Mouse (Mus musculus) spleen, postnatal 4 days (tissue): ENCODE data around the gene Hoxc11.

ENCODE experiments used
- DNase-seq, 2 experiments: peaks; one replicate each; pipeline ENCODE4 v3.0.0; 2022; ENCODE audit warnings: low spot score in 2 of 2

Gene Hoxc11

DNA sequence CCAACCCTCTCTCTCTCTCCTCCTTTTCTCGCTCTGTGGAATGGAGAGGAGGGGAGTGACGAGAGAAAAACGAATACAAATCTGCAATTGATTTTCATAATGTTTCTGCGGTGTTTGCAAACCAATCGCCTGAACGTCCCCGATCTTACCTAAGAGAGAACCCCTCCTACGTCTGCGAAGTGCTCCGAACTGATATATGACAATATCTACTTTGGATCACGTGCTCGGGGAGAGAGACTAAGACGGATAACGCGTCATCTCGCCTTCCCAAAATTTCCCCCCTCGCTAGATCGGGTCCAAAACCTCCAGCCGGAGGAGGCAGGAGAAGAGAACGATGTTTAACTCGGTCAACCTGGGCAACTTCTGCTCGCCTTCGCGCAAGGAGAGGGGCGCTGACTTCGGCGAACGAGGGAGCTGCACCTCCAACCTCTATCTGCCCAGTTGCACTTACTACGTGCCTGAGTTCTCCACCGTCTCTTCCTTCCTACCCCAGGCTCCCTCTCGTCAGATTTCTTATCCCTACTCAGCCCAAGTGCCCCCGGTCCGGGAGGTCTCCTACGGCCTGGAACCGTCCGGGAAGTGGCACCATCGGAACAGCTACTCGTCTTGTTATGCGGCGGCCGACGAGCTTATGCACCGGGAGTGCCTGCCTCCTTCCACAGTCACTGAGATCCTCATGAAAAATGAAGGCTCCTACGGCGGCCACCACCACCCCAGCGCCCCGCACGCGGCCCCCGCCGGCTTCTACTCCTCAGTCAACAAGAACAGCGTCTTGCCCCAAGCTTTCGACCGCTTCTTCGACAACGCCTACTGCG is at the start of gene Hoxc11:
Gene Hoxc11 (plus strand): TSS at position 236 of the 815 bp plus-strand sequence.
- DNase-seq = no peak

- DNase-seq = no peak
These were observed 49.3 kb upstream of the Hoxc11 start for GRCm38 (mm10) chr15:102904946-102905345.

- no peak for DNase-seq
These were observed 44.7 kb upstream of the Hoxc11 start for GRCm38 (mm10) chr15:102909536-102909935.

- no peak for DNase-seq
These were observed 44.2 kb upstream of the Hoxc11 start for GRCm38 (mm10) chr15:102910038-102910437.

GRCm38 (mm10) chr15:102910496-102911095 is 43.6 kb upstream of the Hoxc11 start:
- no peak for DNase-seq

- no peak for DNase-seq
These were observed 41.1 kb upstream of the Hoxc11 start for GRCm38 (mm10) chr15:102913038-102913585.

DNA sequence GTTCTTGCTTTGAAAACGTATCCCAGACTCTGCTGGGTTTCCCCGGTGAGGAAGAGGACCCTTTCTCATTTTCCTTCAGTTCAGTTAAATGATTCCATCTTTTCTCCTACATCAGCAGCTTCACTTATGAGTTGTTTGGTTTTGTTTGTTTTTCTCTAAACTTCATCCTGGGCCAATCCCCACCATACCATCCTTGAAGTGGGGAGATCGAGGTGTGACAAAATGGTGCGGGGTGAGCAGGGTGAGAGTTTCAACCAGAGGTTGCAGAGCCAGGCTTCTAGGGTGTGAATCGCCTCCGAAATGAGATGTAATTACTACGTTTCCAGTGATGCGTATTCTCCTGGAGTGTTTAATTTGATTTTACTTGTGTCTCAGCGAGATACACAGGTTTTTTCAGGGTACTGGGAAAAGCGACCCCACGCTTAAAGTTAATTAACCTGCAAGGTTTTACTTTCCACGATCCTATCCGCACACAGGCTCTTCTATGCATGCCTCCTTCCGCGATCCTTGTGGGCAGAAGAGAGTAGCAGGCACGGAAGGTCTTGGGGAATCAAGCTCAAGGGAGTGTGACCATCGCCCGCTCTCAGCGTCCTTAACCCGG is 36.2 kb upstream of the Hoxc11 start:
- DNase-seq = no peak

DNA sequence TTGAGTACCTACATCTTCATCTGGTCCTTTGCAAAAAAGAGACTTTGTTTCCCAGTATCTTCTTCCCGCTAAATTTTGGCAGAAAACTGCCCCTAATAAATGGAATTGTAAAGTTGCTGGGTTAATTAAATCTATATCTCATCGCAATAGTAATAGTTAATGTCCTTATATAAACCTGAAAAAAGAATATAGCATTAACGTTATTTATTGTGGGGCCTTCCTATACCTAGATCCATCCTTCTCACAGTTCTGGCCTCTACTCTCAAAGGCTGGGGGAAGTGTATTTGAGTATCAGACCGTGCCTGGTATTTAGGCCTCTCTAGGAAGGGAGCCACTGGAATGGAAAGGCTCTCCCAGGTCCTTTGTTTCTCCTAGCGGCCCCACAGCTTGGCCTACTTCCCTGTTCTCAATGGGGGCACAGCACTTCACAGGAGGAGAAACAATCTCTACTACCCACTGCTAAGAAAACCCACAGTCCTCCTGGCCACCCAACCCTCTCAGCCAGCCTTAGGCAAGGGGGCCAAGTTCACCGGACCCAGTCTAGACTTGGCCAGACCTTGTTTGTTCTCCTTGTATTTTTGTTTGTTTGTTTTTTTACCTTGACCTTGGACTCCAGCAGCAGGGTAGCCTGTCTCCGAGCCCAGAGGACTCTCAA is 35.5 kb upstream of the Hoxc11 start:
- DNase-seq = no peak

DNA sequence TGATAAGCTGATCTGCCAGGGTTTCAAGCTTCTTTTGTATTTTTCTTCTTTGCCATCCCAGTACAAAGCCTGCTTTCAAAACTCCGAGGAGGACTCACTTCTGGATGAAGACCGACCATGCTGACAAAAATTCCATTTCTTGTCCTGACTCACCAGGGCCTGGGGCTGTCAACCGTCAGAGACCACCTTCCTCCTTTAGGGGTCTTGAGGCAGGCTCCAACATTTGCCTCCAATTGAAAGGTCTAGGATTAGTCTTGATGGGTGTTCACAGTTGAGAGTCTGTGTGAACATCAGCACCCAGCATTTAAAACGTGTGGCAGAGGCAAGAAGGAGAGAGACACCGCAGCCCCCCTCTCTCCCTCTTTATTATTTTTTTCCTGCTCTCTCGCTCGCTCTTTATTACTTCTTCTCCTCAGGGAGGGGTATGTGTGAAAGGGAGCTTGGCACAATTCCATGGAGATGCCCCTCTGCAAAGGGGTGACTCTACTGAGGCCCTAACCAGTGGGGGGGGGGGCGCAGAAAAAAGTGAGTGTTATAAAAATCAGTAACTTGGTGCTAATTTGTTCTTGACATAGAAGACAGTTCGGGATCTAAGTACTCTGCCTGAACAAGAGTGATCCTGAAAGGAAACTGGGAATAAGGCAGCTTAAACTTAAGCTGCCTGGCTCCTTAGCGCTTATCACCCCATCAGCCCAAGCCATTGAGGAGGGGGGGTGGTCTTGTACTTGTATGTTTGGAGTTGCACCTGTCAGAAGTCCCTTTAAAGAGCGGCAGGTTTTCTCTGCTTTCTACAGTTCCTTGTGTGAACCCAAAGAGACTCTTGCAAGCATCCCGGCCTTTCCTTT is 34.7 kb upstream of the Hoxc11 start:
- DNase-seq = no peak

DNA sequence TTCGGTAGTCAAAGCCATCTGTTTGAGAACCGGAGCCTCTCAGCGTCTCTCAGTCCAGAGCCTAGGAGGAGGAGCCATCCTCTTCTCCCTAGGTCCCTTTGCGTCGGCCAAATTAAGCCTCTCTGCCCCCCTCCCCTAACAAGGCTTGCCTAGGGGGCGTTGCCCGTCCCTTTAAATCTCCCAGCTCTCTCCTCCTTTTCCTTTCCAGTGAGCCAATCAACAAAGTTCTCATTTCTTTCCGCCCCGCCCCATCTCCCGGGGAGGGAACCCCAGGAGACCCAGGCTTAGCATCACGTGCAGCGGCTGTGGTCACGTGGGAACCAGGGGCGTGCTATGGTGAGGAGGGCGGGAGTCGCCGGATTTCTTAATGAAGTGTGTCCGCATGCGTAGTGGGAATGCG is 33.6 kb upstream of the Hoxc11 start:
- DNase-seq = peak in 1 of 2 experiments; percentile 53

GRCm38 (mm10) chr15:102921053-102922011 is 32.9 kb upstream of the Hoxc11 start, which contains the start of gene Hoxc13:
Hoxc13 (plus strand) TSS chr15:102921103.
- DNase-seq = peak in 1 of 2 experiments; percentile 60

DNA sequence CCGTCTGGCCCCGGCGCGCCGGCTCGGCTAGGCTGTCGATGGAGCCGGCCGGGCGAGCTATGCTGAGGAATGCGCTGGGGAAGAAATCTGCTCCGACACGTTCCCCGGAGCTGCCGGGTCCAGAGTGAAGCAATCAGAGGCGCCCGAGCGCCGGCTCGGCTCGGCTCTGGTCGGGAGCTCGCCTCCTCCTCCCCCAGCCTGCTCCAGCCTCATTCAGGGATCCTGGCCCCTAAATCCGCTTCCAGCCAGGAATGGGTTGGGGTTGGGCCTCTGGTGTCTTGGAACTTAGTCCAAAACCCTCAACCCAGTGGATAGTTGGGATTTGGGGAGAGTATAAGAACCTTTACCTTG is 32.2 kb upstream of the Hoxc11 start:
- peak in 1 of 2 experiments; percentile 55 for DNase-seq

GRCm38 (mm10) chr15:102922636-102923500 is 31.4 kb upstream of the Hoxc11 start:
- peak in 1 of 2 experiments; percentile 36 for DNase-seq

DNA sequence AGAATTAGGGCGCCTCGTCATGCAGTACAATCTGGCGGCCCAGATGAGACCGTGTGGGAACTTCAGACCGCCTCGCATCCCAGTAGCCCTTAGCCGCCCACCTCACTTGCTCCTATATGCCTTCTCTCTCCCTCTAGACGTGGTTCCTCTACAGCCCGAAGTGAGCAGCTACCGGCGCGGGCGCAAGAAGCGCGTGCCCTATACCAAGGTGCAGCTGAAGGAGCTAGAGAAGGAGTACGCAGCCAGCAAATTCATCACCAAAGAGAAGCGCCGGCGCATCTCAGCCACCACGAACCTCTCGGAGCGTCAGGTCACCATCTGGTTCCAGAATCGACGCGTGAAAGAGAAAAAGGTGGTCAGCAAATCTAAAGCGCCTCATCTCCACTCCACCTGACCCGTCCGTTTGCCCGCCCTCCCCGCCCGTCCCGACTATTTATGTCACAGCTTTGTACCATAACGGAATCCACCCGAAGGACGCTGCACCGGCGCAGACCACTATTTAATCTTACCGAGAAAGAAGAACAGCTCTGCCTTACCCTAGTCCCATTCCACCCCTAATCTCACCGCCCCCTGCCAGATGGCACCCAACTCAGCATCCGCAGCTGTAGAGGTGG is 27.1 kb upstream of the Hoxc11 start:
- DNase-seq = peak in 1 of 2 experiments; percentile 52

GRCm38 (mm10) chr15:102931706-102932358 is 22.4 kb upstream of the Hoxc11 start:
- no peak for DNase-seq

DNA sequence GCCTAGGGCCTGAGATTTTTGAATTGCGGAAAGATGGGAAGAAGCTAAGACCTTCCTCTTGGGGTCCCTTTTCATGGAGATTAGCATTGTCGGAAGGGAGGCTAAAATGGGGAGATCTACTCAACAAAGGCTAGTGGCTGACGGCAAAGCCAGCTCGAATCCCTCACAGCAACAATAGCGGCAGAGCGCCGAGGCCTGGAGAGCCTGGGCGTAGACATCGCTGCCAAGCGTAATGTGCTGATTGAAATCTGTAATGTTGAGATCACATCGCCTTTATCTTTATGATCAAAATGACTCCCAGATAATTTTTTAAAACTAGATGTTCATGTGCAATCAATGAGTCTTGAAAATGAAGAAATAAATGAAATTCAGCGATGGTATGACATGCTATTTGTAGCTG is 19.8 kb upstream of the Hoxc11 start:
- DNase-seq = no peak

- DNase-seq = no peak
These were observed 19.3 kb upstream of the Hoxc11 start for GRCm38 (mm10) chr15:102934897-102935296.
